ENCODE assay signal across 24 mouse cellular contexts in the genomic region with DNA sequence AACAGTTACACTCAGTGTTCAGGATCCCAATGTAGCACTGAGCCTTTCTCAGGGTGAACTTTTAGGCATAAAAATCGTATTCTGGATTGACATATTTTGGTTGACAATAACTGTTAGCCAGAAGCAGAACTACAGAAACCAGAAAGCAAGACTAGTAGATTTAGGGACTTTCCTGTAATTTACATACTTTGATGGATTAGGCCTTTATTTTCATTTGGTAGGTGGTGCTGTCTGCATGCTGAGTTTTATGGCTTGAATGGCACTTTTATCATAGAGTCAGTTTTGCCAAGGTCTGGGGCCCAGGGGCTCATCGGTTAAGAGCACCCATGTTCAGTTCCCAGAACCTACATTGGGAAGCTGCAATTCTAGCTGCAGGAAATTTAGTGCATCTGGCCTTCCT. TPM values are rescaled to one million over a fixed set of nuclear protein-coding genes. Genes with fewer than 3 reads are reported as not detected.
A peak's percentile ranks its signal among the peaks of the same experiment; 100 is the strongest.
DNase-seq lines count a peak whose midpoint lies in the region; ATAC-seq and TF ChIP-seq lines count a peak whose summit lies in the region.
"Had no signal": no experiment of that assay in that cellular context is flagged by ENCODE, and none has a peak within 500 bp of the region (broad histone marks: within the 10 kb centered on the region; RNA-seq: fewer than 3 reads in every experiment).

No protein-coding gene starts in this region.

- H3K36me3 ChIP-seq in CH12.LX (replicated peaks in 1 of 2; ENCODE audit: control insufficient read depth in 1 of 2, insufficient read depth in 1 of 2, low read length in 1 of 2), result no peaks in the 10 kb centered on the region
- H3K36me3 ChIP-seq in splenic B cell, adult 2 months (ENCODE audit: control insufficient read depth, insufficient read depth, low read length, poor library complexity, severe bottlenecking), result no peaks in the 10 kb centered on the region
- no peaks in the 10 kb centered on the region for H3K36me3 ChIP-seq in kidney, embryonic 15.5 days
- H3K36me3 ChIP-seq: embryonic facial prominence, embryonic 10.5 days; embryonic facial prominence, embryonic 12.5 days; forebrain, embryonic 15.5 days had no signal

- peaks cover 17 to 41% of the 10 kb centered on the region in 2 experiments for H3K4me1 ChIP-seq in CH12.LX (ENCODE audit: control insufficient read depth in 1 of 2, insufficient read depth in 2 of 2)
- H3K4me1 ChIP-seq in kidney, embryonic 15.5 days, result 0 out of 2 replicates have a peak, but pooled peaks cover 2% of the 10 kb centered on the region
- H3K4me1 ChIP-seq: embryonic facial prominence, embryonic 12.5 days had no signal

- 0 out of 2 replicates have a peak overlapping the region, but pooled peaks have one; percentile 33 for H3K4me2 ChIP-seq in CH12.LX (ENCODE audit: insufficient read depth, low read depth, poor library complexity, severe bottlenecking)
- no peak overlapping the region for H3K4me2 ChIP-seq in kidney, embryonic 15.5 days
- H3K4me2 ChIP-seq: embryonic facial prominence, embryonic 12.5 days; forebrain, embryonic 13.5 days; forebrain, embryonic 15.5 days had no signal

- dilution Hi-C loops in CH12.LX (cut with MboI; ENCODE audit: extremely low pct_ligation_motif_present, extremely low pct_unique_long_range_greater_than_20kb, low sequenced_read_pairs), result no loop called here

- no peak for TF ChIP-seq POLR2A in CH12.LX (IDR thresholded peaks at IDR 0.05; ENCODE audit: low read depth, low read length)

- H3K9me3 ChIP-seq in CH12.LX (replicated peaks; ENCODE audit: low read length), result peaks cover 2% of the 10 kb centered on the region
- H3K9me3 ChIP-seq in kidney, embryonic 15.5 days (replicated peaks), result no peaks in the 10 kb centered on the region
- H3K9me3 ChIP-seq: embryonic facial prominence, embryonic 10.5 days; embryonic facial prominence, embryonic 12.5 days; forebrain, embryonic 13.5 days; forebrain, embryonic 15.5 days had no signal

- no peaks in the 10 kb centered on the region for H3K79me2 ChIP-seq in CH12.LX (replicated peaks; ENCODE audit: control insufficient read depth, extremely low read depth, insufficient read depth, poor library complexity, severe bottlenecking)

- no peak overlapping the region for H3K9ac ChIP-seq in CH12.LX (ENCODE audit: insufficient read depth, low read depth)
- no peak overlapping the region for H3K9ac ChIP-seq in kidney, embryonic 15.5 days
- H3K9ac ChIP-seq: embryonic facial prominence, embryonic 12.5 days; forebrain, embryonic 13.5 days; forebrain, embryonic 15.5 days; forebrain, postnatal 0 days had no signal

- peak; percentile 86 for DNase-seq in A20 (ENCODE audit: low read depth, low spot score)
- peak; percentile 8 for DNase-seq in CH12.LX (ENCODE audit: extremely low read depth)
- DNase-seq in splenic B cell, adult 2 months (ENCODE audit: low read depth, low spot score), result peak; percentile 53
- DNase-seq in kidney, adult 8-10 months, result no peak
- no peak for DNase-seq in layer of hippocampus, adult 11-12 months (ENCODE audit: low spot score)
- DNase-seq: adrenal gland, adult 2 months; adrenal gland, postnatal 10 days; adrenal gland, postnatal 25 days; cerebellum, adult 11 months; cerebellum, adult 18-20 months; cerebellum, adult 8-10 months; cerebellum, adult 9-11 months; cerebellum, postnatal 14 days; cerebellum, postnatal 36 days; forebrain, postnatal 0 days had no signal

- TF ChIP-seq RAD21 in CH12.LX (IDR thresholded peaks at IDR 0.05; ENCODE audit: low read depth, low read length), result no peak

- in situ Hi-C loops in CH12.LX (cut with MboI; ENCODE audit: low pct_ligation_motif_present, low pct_unique_long_range_greater_than_20kb, low sequenced_read_pairs), result no loop called here

- no peak for TF ChIP-seq CTCF in CH12.LX (conservative IDR thresholded peaks at IDR 0.05 in 1 of 2, IDR thresholded peaks at IDR 0.05 in 1 of 2; ENCODE audit: low read depth in 2 of 2, low read length in 2 of 2)

- no peak overlapping the region for H3K4me3 ChIP-seq in CH12.LX (replicated peaks in 1 of 3; ENCODE audit: low read depth in 2 of 3, low read length in 2 of 3, poor library complexity in 1 of 3)
- H3K4me3 ChIP-seq in kidney, embryonic 15.5 days (replicated peaks), result no peak overlapping the region
- H3K4me3 ChIP-seq: embryonic facial prominence, embryonic 10.5 days; embryonic facial prominence, embryonic 12.5 days; forebrain, embryonic 13.5 days; forebrain, embryonic 15.5 days had no signal

- no peak overlapping the region for H3K27ac ChIP-seq in CH12.LX (ENCODE audit: insufficient read depth, low read depth)
- no peak overlapping the region for H3K27ac ChIP-seq in kidney, embryonic 15.5 days
- H3K27ac ChIP-seq: embryonic facial prominence, embryonic 10.5 days; embryonic facial prominence, embryonic 12.5 days; forebrain, embryonic 13.5 days; forebrain, embryonic 15.5 days had no signal

- no peaks in the 10 kb centered on the region for H3K27me3 ChIP-seq in CH12.LX (replicated peaks)
- H3K27me3 ChIP-seq in splenic B cell, adult 2 months (ENCODE audit: control insufficient read depth, insufficient read depth, low read length, poor library complexity, severe bottlenecking), result no peaks in the 10 kb centered on the region
- no peaks in the 10 kb centered on the region for H3K27me3 ChIP-seq in kidney, embryonic 15.5 days
- H3K27me3 ChIP-seq: embryonic facial prominence, embryonic 12.5 days; forebrain, embryonic 13.5 days; forebrain, embryonic 15.5 days had no signal

- WGBS in kidney, embryonic 15.5 days, result 47% methylated on average over 2 of the region's 2 CpGs

- no peak for TF ChIP-seq EP300 in CH12.LX (IDR thresholded peaks at IDR 0.05; ENCODE audit: low read length)

- peak; percentile 51; the same call in 1 of the 2 replicates for ATAC-seq in neutrophil, adult 5-6 weeks (ENCODE audit: extremely low read depth, insufficient number of reproducible peaks, low FRiP score, poor library complexity, severe bottlenecking)
- ATAC-seq in kidney, embryonic 15.5 days (replicated peaks; ENCODE audit: low FRiP score), result no peak
- ATAC-seq: CD4-positive, CD25-positive, alpha-beta regulatory T cell, adult 4 months; forebrain, embryonic 13.5 days; forebrain, embryonic 15.5 days; forebrain, postnatal 0 days had no signal

TF ChIP-seq in CH12.LX, 34 proteins besides CTCF, POLR2A, EP300 and RAD21:
- TF ChIP-seq UBTF (IDR thresholded peaks at IDR 0.05; ENCODE audit: low read depth, low read length) (no peak), POLR2AphosphoS2 (IDR thresholded peaks at IDR 0.05; ENCODE audit: low read depth, low read length) (no peak), HCFC1 (IDR thresholded peaks at IDR 0.05; ENCODE audit: low read depth, low read length) (no peak), BHLHE40 (IDR thresholded peaks at IDR 0.05; ENCODE audit: low read depth, low read length) (no peak), ZNF384 (IDR thresholded peaks at IDR 0.05; ENCODE audit: low read depth, low read length) (no peak), MAFK (IDR thresholded peaks at IDR 0.05; ENCODE audit: insufficient replicate concordance, low read length) (no peak), CHD2 (IDR thresholded peaks at IDR 0.05; ENCODE audit: low read length) (no peak)
TF ChIP-seq in CH12.LX: peak in this region for 0.

RNA-seq across cellular contexts. Expression of gene Rhbdl2, which starts 7.4 kb away (rescaled TPM):
- total RNA-seq in CH12.LX (2012; rRNA removed) (not detected in 2 replicates), CH12.LX (2014; rRNA removed) (not detected in 2 replicates)
- polyA plus RNA-seq in CH12.LX (2012; ENCODE audit: insufficient read length, low read depth), result not detected in 2 replicates
- 0.74 TPM in 1 of 2 replicates, not detected in the other for total RNA-seq in neutrophil, adult 5-6 weeks (2017)
- polyA plus RNA-seq in kidney, embryonic 15.5 days (2015; fragmentation: Nextera tagmentation; extraction: Ambion mirVana), result 5.7 and 6.3 TPM in 2 replicates
- total RNA-seq: common myeloid progenitor, adult 5-6 weeks; MEL had no signal

RNA-seq across cellular contexts. Expression of gene Akirin1, which starts 44.9 kb away (rescaled TPM):
- total RNA-seq in CH12.LX (2012; rRNA removed) (27.9 and 33.3 TPM in 2 replicates), CH12.LX (2014; rRNA removed) (52.1 and 55.1 TPM in 2 replicates)
- 35.6 and 37.3 TPM in 2 replicates for polyA plus RNA-seq in CH12.LX (2012; ENCODE audit: insufficient read length, low read depth)
- 72.3 and 78.8 TPM in 2 replicates for total RNA-seq in neutrophil, adult 5-6 weeks (2017)
- polyA plus RNA-seq in kidney, embryonic 15.5 days (2015; fragmentation: Nextera tagmentation; extraction: Ambion mirVana), result 42.5 and 46.8 TPM in 2 replicates

Comparison
In these comparisons a context has a peak if more than half of its experiments do, and no peak if none do; other contexts are left out.
1. DNase-seq: peak in A20 (single experiment), CH12.LX (single experiment) and splenic B cell, adult 2 months (single experiment); none in kidney, adult 8-10 months (0 of 2) and layer of hippocampus, adult 11-12 months (single experiment).